Mouse (Mus musculus): ENCODE data around the gene Dock7.
"Not testable (repeated sequence)": the region's sequence is repeated elsewhere in the genome, so short reads cannot be mapped to it uniquely, and the experiment has no call there.

GRCm38 (mm10) chr4:98979976-98980375 is 140.7 kb downstream of the Dock7 start:
- not testable (repeated sequence) for TF ChIP-seq CTCF (IDR thresholded peaks at IDR 0.05; ENCODE audit: low read depth, low read length); POLR2A (IDR thresholded peaks at IDR 0.05; ENCODE audit: extremely low read depth, insufficient read depth, low read length)
